Mouse (Mus musculus) cerebellum, postnatal 4 days (tissue): Measurements from ENCODE around the gene Fam69b.

ENCODE experiments used
- DNase-seq, 2 experiments: peaks; one replicate each; pipeline ENCODE4 v3.0.0; 2022; ENCODE audit warnings: low spot score in 2 of 2, mixed read lengths in 1 of 2

Gene Fam69b

GRCm38 (mm10) chr2:26661768-26662508 lies 33.7 kb downstream of the Fam69b start:
- no peak for DNase-seq

DNA sequence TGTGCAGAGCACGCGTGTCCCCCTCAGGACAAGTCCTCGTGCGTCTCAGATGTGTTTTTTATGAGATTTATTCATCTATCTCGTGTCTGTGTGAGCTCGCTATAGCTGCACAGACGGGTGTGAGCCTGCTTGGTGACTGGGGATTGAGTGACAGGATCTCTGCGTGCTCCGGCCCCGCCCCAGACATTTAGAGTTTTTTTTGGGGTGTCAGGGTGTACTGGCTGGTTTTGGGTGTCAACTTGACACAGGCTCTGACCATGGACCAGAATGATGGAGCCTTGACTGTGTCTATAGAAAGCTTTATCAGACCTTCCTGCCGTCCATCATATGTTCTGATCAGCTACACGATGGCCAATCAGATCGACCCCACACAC lies 34.2 kb downstream of the Fam69b start:
- no peak for DNase-seq

- no peak for DNase-seq
Measured at GRCm38 (mm10) chr2:26663112-26663511, 34.9 kb downstream of the Fam69b start.

DNA sequence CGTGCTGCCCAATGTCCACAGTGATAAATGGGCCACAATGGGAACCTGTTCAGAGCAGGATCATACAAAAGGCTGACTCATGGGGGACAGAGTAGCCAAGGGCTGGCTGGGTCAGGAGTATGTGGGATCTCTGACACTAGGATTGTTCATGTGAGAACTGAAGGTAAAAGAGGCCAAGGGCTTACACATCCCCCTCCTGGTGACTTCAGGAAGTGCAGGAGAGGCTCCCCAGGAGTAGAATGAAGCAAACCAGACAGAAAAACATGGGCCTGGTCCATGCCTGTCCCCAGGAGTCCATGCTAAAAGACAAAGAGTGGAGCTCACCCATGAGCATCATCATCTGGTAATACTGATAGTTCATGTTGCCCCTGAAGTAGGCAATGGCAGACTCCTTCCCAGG lies 35.3 kb downstream of the Fam69b start:
- peak in 1 of 2 experiments; percentile 44 for DNase-seq

- DNase-seq: no peak
Measured at GRCm38 (mm10) chr2:26668746-26669145, 40.5 kb downstream of the Fam69b start.

- DNase-seq: no peak
Measured at GRCm38 (mm10) chr2:26671182-26671581, 42.9 kb downstream of the Fam69b start, which contains the start of gene Lcn4. Gene Lcn4, minus strand, starts transcription at chr2:26671282.
